Mouse (Mus musculus): ENCODE results near the gene Litaf. TPM values are rescaled to one million over a fixed set of nuclear protein-coding genes. Genes with fewer than 3 reads are reported as not detected.

Litaf gene
- polyA plus RNA-seq, 1 experiment from 2014 or later: 87.2 TPM

DNA sequence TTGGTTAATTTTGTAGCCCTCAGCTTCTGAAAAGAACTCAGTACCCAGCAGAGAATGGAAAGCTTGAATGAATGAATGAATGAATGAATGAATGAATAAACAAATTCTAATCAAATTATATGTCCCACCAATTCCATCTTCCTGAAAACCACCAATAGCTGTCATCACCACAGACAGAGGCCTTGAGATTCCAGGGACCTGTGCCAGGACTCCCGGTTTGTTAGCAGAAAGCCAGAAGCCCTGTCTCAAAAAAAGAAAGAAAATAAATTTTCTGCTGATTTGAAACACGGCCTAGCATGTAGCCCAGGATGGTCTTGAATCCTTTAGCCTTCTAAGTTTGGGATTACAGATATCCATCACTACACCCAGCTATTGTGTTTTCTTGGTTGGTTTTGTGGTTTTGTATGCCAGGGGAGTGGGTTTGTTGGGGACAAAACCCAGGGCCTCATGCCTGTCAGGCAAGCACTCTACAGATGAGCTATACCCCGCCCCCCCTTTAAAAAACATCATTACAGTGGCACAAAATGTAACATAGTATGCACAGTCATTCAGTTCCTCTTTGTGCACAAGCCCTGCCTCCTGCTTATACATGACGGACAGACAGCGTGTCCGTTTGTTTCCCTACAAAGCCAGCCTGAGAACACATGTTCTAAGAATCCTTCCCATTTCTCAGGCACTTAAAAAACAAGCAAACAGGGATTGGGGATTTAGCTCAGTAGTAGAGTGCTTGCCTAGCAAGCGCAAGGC is 120.4 kb downstream of the Litaf start:
- no peaks in the 10 kb centered on the region for H3K4me1 ChIP-seq (ENCODE audit: control insufficient read depth, insufficient read depth, low read length)
- no peaks in the 10 kb centered on the region for H3K27me3 ChIP-seq (ENCODE audit: control insufficient read depth, insufficient read depth, low read length)
- no peaks in the 10 kb centered on the region for H3K36me3 ChIP-seq (ENCODE audit: control insufficient read depth, insufficient read depth, low read length)
- DNase-seq (ENCODE audit: low spot score): no peak
- no peak overlapping the region for H3K4me3 ChIP-seq (ENCODE audit: low read depth, low read length)
- H3K4me2 ChIP-seq (ENCODE audit: low read depth, severe bottlenecking): no peak overlapping the region
- H3K27ac ChIP-seq (replicated peaks; ENCODE audit: low read depth, low read length): no peak overlapping the region
- no peaks in the 10 kb centered on the region for H3K9me3 ChIP-seq (ENCODE audit: control insufficient read depth, low read length)
- 88% methylated on average over 7 of the region's 7 CpGs for WGBS
- ATAC-seq (ENCODE audit: insufficient number of reproducible peaks, low FRiP score, low TSS enrichment, low read depth): no peak
- H3K9ac ChIP-seq (ENCODE audit: low read length): no peak overlapping the region

DNA sequence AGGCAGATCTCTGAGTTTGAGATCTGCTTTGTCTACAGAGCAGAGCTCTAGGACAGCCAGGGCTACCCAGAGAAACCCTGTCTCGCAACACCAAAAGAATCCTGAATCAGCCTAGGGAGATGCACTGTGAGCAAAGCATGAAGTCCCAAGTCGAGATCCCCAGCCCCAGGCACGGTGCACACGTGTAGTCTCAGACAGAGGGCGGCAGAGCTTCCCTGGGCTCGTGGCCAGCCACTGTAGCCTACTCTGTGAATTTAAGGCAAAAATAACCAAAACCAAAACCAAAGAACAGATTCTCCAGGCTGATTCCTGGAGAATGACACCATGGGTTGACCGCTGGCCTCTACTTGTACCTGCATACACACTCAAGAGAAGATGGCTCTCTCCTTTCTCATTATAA is 121.4 kb downstream of the Litaf start:
- Histone ChIP-seq H3K9ac (ENCODE audit: low read length) (no peak overlapping the region), H3K9me3 (ENCODE audit: control insufficient read depth, low read length) (no peaks in the 10 kb centered on the region), H3K4me3 (ENCODE audit: low read depth, low read length) (no peak overlapping the region), H3K4me2 (ENCODE audit: low read depth, severe bottlenecking) (no peak overlapping the region), H3K4me1 (ENCODE audit: control insufficient read depth, insufficient read depth, low read length) (no peaks in the 10 kb centered on the region), H3K27ac (replicated peaks; ENCODE audit: low read depth, low read length) (no peak overlapping the region), H3K27me3 (ENCODE audit: control insufficient read depth, insufficient read depth, low read length) (no peaks in the 10 kb centered on the region), H3K36me3 (ENCODE audit: control insufficient read depth, insufficient read depth, low read length) (no peaks in the 10 kb centered on the region)
- DNase-seq (ENCODE audit: low spot score): no peak
- no peak for ATAC-seq (ENCODE audit: insufficient number of reproducible peaks, low FRiP score, low TSS enrichment, low read depth)
- 81% methylated on average over 7 of the region's 7 CpGs for WGBS

DNA sequence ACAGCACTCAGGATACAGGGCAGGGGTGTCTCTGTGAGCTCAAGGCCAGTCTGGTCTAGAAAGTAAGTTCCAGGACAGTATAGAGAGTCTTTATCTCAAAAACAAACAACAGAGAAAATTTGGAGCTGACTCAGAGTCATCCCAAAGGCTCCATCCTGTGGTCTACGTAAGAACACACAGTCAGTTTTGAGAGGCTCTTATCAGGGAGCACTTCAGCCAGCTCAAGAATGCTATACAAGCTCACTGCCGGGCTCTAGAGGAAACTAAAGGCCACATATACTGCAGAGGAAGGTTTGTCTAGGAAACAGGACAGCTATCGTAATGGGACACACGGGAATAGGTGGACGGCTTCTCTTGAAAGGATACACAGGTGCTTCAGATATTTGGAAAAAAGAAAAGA is 122.7 kb downstream of the Litaf start:
- H3K4me3 ChIP-seq (ENCODE audit: low read depth, low read length): no peak overlapping the region
- no peak for ATAC-seq (ENCODE audit: insufficient number of reproducible peaks, low FRiP score, low TSS enrichment, low read depth)
- WGBS: 71% methylated on average over 5 of the region's 5 CpGs
- no peak overlapping the region for H3K9ac ChIP-seq (ENCODE audit: low read length)
- H3K36me3 ChIP-seq (ENCODE audit: control insufficient read depth, insufficient read depth, low read length): no peaks in the 10 kb centered on the region
- H3K27ac ChIP-seq (replicated peaks; ENCODE audit: low read depth, low read length): no peak overlapping the region
- no peaks in the 10 kb centered on the region for H3K27me3 ChIP-seq (ENCODE audit: control insufficient read depth, insufficient read depth, low read length)
- no peaks in the 10 kb centered on the region for H3K9me3 ChIP-seq (ENCODE audit: control insufficient read depth, low read length)
- H3K4me1 ChIP-seq (ENCODE audit: control insufficient read depth, insufficient read depth, low read length): no peaks in the 10 kb centered on the region
- no peak overlapping the region for H3K4me2 ChIP-seq (ENCODE audit: low read depth, severe bottlenecking)
- DNase-seq (ENCODE audit: low spot score): no peak

DNA sequence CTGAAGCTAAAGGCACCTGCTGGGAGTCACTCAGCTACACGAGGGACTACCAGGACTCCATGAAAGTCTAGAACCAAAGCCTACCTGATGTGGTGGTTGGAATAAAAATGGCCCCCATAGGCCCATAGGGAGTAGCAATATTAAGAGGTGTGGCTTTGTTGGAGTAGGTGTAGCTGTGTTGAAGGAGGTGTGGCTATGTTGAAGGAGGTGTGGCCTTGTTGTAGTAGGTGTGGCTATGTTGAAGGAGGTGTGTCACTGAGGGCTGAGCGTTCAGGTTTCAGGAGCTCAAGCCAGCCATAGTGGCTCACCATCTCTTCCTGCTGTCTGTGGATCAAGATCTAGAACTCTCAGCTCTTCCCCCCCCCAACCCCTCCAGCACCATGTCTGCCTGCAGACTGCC is 125.3 kb downstream of the Litaf start:
- no peak for ATAC-seq (ENCODE audit: insufficient number of reproducible peaks, low FRiP score, low TSS enrichment, low read depth)
- 73% methylated on average over 2 of the region's 2 CpGs for WGBS

DNA sequence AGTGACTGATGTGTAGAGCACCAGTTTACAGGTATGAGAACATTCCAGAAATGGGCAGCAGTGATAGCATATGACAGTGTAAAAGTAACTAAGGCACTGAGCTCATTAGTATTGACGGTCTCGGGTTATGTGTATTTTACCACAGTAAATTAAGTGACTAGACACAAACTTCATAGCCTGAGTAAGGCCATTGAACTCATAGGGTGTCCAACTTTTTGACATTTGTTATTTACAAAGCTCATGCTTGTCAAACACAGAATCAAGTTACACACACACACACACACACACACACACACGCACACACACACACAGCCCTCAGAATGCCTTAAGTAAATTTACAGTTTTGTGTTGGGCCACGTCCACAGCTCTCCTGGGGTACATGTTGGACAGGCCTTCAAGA is 126.0 kb downstream of the Litaf start:
- no peak overlapping the region for H3K27ac ChIP-seq (replicated peaks; ENCODE audit: low read depth, low read length)
- H3K4me3 ChIP-seq (ENCODE audit: low read depth, low read length): no peak overlapping the region
- H3K4me1 ChIP-seq (ENCODE audit: control insufficient read depth, insufficient read depth, low read length): no peaks in the 10 kb centered on the region
- H3K9ac ChIP-seq (ENCODE audit: low read length): no peak overlapping the region
- no peak overlapping the region for H3K4me2 ChIP-seq (ENCODE audit: low read depth, severe bottlenecking)
- no peaks in the 10 kb centered on the region for H3K9me3 ChIP-seq (ENCODE audit: control insufficient read depth, low read length)
- no peaks in the 10 kb centered on the region for H3K36me3 ChIP-seq (ENCODE audit: control insufficient read depth, insufficient read depth, low read length)
- 86% methylated on average over 4 of the region's 4 CpGs for WGBS
- ATAC-seq (ENCODE audit: insufficient number of reproducible peaks, low FRiP score, low TSS enrichment, low read depth) (no peak), DNase-seq (ENCODE audit: low spot score) (no peak)
- no peaks in the 10 kb centered on the region for H3K27me3 ChIP-seq (ENCODE audit: control insufficient read depth, insufficient read depth, low read length)

More for the DNA sequence above, 125.3 kb downstream of the Litaf start:
- H3K9me3 ChIP-seq (ENCODE audit: control insufficient read depth, low read length): no peaks in the 10 kb centered on the region
- H3K36me3 ChIP-seq (ENCODE audit: control insufficient read depth, insufficient read depth, low read length): no peaks in the 10 kb centered on the region
- H3K27ac ChIP-seq (replicated peaks; ENCODE audit: low read depth, low read length): no peak overlapping the region
- DNase-seq (ENCODE audit: low spot score): no peak
- no peak overlapping the region for H3K9ac ChIP-seq (ENCODE audit: low read length)
- H3K4me3 ChIP-seq (ENCODE audit: low read depth, low read length): no peak overlapping the region
- no peaks in the 10 kb centered on the region for H3K27me3 ChIP-seq (ENCODE audit: control insufficient read depth, insufficient read depth, low read length)
- H3K4me2 ChIP-seq (ENCODE audit: low read depth, severe bottlenecking): no peak overlapping the region
- no peaks in the 10 kb centered on the region for H3K4me1 ChIP-seq (ENCODE audit: control insufficient read depth, insufficient read depth, low read length)

DNA sequence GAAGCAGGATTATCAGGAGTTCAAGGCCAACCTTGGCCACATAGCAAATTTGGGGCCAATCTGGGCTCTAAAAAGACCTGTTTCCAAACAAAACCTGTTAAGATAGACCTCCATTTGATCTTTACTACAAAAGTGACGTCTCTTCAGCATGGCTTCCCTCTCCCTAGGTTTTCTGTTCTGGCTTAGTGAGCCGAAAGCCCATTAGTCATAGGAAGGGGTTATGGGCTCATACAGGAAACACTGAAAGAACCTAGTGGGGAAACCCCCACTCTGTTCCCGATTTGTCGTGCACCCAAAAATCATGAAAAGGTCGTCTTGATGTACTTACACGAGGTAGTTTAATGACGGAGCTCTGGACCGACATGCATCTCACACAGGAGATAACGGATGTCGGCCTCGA is 128.5 kb downstream of the Litaf start:
- Histone ChIP-seq H3K4me1 (ENCODE audit: control insufficient read depth, insufficient read depth, low read length) (no peaks in the 10 kb centered on the region), H3K4me3 (ENCODE audit: low read depth, low read length) (no peak overlapping the region), H3K36me3 (ENCODE audit: control insufficient read depth, insufficient read depth, low read length) (no peaks in the 10 kb centered on the region), H3K9me3 (ENCODE audit: control insufficient read depth, low read length) (no peaks in the 10 kb centered on the region), H3K27ac (replicated peaks; ENCODE audit: low read depth, low read length) (no peak overlapping the region), H3K4me2 (ENCODE audit: low read depth, severe bottlenecking) (no peak overlapping the region), H3K27me3 (ENCODE audit: control insufficient read depth, insufficient read depth, low read length) (no peaks in the 10 kb centered on the region), H3K9ac (ENCODE audit: low read length) (no peak overlapping the region)
- 51% methylated on average over 11 of the region's 11 CpGs for WGBS
- DNase-seq (ENCODE audit: low spot score) (no peak), ATAC-seq (ENCODE audit: insufficient number of reproducible peaks, low FRiP score, low TSS enrichment, low read depth) (no peak)

DNA sequence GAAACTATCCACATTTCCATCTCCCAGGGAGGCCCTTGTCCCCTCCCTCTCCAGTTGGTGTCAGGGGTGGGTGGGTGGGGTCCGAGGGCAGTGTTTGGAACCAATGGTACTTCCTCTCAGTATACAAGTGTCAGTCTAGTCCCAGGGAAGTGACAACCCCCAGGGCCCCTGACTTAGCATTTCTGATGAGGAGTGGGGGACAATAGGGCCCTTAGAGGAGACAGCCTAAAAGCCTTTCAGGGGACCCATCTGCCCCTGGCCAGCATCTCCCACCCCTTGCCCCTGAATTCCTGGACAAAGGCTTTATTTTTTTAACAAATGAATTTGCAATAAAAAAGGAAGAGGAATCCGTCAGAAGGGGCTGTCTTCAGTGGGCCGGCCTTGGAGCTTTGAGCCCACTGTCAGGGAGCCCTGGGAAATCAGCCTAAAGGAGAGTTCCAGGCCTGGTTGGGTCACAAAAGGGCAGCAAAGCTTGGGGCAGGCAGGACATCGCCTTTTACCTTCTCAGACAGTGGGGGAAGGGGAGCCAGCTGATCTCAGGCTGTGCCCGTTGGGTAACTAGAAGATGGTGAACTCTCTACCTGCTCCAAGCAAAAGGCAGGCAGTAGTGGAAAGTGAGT is 129.1 kb downstream of the Litaf start:
- ATAC-seq (ENCODE audit: insufficient number of reproducible peaks, low FRiP score, low TSS enrichment, low read depth) (no peak), DNase-seq (ENCODE audit: low spot score) (no peak)
- no peak overlapping the region for H3K27ac ChIP-seq (replicated peaks; ENCODE audit: low read depth, low read length)
- no peaks in the 10 kb centered on the region for H3K9me3 ChIP-seq (ENCODE audit: control insufficient read depth, low read length)
- no peak overlapping the region for H3K9ac ChIP-seq (ENCODE audit: low read length)
- H3K27me3 ChIP-seq (ENCODE audit: control insufficient read depth, insufficient read depth, low read length): no peaks in the 10 kb centered on the region
- H3K4me1 ChIP-seq (ENCODE audit: control insufficient read depth, insufficient read depth, low read length): no peaks in the 10 kb centered on the region
- WGBS: 42% methylated on average over 5 of the region's 5 CpGs
- H3K36me3 ChIP-seq (ENCODE audit: control insufficient read depth, insufficient read depth, low read length): no peaks in the 10 kb centered on the region
- no peak overlapping the region for H3K4me3 ChIP-seq (ENCODE audit: low read depth, low read length)
- no peak overlapping the region for H3K4me2 ChIP-seq (ENCODE audit: low read depth, severe bottlenecking)

DNA sequence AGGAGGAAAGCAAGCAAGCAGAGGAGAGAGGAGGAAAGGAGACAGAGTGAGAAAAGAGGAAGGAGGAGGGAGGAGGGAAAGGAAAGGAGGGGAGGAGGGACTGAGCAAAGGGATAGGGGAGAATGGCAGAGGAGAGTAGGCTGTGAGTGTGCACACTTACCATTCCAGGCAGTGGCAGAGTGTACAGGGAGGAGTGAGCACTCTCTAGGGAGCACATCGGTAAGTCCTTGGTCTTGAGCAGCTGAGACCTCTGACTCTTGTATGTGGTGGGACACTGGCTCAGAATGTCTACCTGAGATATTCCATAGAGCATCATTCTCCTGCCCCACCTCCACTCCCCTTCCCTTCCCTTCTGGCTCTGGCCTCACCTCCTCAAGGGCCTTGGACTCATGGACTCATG is 131.9 kb downstream of the Litaf start:
- ATAC-seq (ENCODE audit: insufficient number of reproducible peaks, low FRiP score, low TSS enrichment, low read depth) (no peak), DNase-seq (ENCODE audit: low spot score) (no peak)
- Histone ChIP-seq H3K36me3 (ENCODE audit: control insufficient read depth, insufficient read depth, low read length) (no peaks in the 10 kb centered on the region), H3K27ac (replicated peaks; ENCODE audit: low read depth, low read length) (no peak overlapping the region), H3K4me2 (ENCODE audit: low read depth, severe bottlenecking) (no peak overlapping the region), H3K9ac (ENCODE audit: low read length) (no peak overlapping the region), H3K4me3 (ENCODE audit: low read depth, low read length) (no peak overlapping the region), H3K4me1 (ENCODE audit: control insufficient read depth, insufficient read depth, low read length) (no peaks in the 10 kb centered on the region), H3K27me3 (ENCODE audit: control insufficient read depth, insufficient read depth, low read length) (no peaks in the 10 kb centered on the region), H3K9me3 (ENCODE audit: control insufficient read depth, low read length) (no peaks in the 10 kb centered on the region)
- WGBS: 92% methylated on average over 1 of the region's 1 CpGs

Data from limb, embryonic 11.5 days (tissue).